Mouse (Mus musculus): Measurements from ENCODE around the gene Endov. TPM values are rescaled to one million over a fixed set of nuclear protein-coding genes. Genes with fewer than 3 reads are reported as not detected.

The Endov gene
- polyA plus RNA-seq, 1 experiment from 2014 or later: 21.6 TPM

DNA sequence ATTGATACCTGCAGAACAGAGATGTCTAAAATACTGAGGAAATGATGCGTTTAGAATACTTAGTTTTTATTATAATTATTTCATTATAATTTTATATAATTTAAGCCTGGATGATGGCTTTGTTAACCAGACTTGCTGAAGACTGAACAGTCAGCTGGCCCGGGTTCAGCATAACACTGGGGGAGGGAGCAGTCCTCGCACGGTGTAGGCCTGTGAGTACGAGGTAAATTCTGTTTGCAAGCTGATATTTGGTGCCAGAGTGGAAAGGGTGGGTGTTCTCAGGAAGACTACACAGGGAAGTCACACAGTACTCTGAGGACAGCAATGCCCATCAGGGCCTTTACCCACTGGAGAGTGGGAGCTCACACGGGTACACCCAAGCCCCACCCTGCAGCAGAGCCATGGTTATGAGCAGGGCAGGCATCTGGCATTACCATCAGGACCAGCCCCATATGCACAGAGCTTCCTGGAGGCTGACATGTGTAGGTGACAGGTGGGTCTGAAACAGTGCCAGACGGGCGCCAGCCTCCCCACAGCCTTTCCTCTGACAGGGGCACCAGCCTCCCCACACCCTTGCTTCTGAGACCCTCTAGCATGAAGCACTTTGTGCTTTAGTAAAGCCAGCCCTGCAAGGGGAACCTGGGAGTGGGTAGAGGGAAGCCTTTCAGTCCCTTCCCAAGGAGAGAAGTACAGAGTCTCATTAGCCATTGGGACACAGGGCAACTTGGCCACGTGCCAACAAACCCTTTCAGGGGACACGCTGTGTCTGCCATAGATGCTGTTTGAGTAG is 59.6 kb downstream of the Endov start:
- 54% methylated on average over 10 of the region's 10 CpGs for WGBS
- DNase-seq (ENCODE audit: low spot score): no peak
- peaks cover 45% of the 10 kb centered on the region for H3K4me1 ChIP-seq
- H3K36me3 ChIP-seq: no peaks in the 10 kb centered on the region
- H3K27me3 ChIP-seq (ENCODE audit: low read depth, poor library complexity, severe bottlenecking): peaks cover 100% of the 10 kb centered on the region
- no peaks in the 10 kb centered on the region for H3K9me3 ChIP-seq (replicated peaks)
- no peak overlapping the region for H3K27ac ChIP-seq (replicated peaks)
- no peak overlapping the region for H3K4me3 ChIP-seq

DNA sequence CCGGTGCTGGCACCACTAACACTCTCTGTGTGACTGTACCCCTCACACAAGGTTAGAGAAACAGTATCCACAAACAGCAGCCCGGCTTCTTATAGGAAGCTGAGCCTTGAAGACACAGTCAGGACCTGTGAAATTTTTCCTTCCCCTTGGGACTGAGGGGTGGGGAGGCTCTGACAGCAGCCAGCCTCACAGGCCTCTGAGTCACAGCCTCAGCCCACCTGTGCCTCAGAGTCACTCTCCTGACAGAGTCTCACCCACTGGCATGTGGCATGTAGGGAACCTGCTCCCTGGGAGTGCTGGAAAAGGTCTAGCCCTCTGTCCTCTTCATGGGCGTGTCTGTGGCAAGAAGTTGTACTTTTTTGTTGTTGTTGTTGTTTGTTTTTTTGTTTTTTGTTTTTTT is 60.3 kb downstream of the Endov start:
- H3K36me3 ChIP-seq: no peaks in the 10 kb centered on the region
- peaks cover 38% of the 10 kb centered on the region for H3K4me1 ChIP-seq
- no peak overlapping the region for H3K4me3 ChIP-seq
- DNase-seq (ENCODE audit: low spot score): no peak
- H3K27me3 ChIP-seq (ENCODE audit: low read depth, poor library complexity, severe bottlenecking): peaks cover 100% of the 10 kb centered on the region
- H3K9me3 ChIP-seq (replicated peaks): no peaks in the 10 kb centered on the region
- 45% methylated on average over 3 of the region's 3 CpGs for WGBS
- H3K27ac ChIP-seq (replicated peaks): no peak overlapping the region

DNA sequence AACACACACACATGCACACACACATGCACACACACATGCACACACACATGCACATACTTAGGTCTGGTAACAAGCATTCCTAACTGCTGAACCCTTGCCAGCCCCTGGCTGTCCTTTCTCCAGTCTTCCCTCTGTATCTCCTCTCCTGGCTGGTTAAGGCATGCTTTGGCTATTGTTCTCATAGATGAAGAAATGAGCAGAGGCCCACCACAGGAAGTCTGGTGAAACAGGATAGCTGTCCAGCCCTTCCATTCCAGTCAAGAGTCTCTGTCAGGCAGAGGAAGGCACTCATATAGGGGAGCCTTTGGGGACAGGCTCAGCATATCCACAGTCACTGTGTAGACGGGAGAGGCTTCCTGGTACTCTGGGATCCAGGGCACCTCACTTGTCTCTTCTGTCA is 61.2 kb downstream of the Endov start:
- Histone ChIP-seq H3K4me1 (peaks cover 33% of the 10 kb centered on the region), H3K4me3 (no peak overlapping the region), H3K36me3 (no peaks in the 10 kb centered on the region), H3K27me3 (ENCODE audit: low read depth, poor library complexity, severe bottlenecking) (peaks cover 100% of the 10 kb centered on the region), H3K9me3 (replicated peaks) (no peaks in the 10 kb centered on the region), H3K27ac (replicated peaks) (no peak overlapping the region)
- no peak for DNase-seq (ENCODE audit: low spot score)
- WGBS: 55% methylated on average over 1 of the region's 1 CpGs

GRCm38 (mm10) chr11:119552902-119553802 is 62.0 kb downstream of the Endov start:
- H3K4me1 ChIP-seq: peaks cover 33% of the 10 kb centered on the region
- DNase-seq (ENCODE audit: low spot score): no peak
- H3K9me3 ChIP-seq (replicated peaks): no peaks in the 10 kb centered on the region
- H3K36me3 ChIP-seq: no peaks in the 10 kb centered on the region
- peaks cover 100% of the 10 kb centered on the region for H3K27me3 ChIP-seq (ENCODE audit: low read depth, poor library complexity, severe bottlenecking)
- no peak overlapping the region for H3K27ac ChIP-seq (replicated peaks)
- WGBS: 79% methylated on average over 9 of the region's 9 CpGs
- H3K4me3 ChIP-seq: no peak overlapping the region

DNA sequence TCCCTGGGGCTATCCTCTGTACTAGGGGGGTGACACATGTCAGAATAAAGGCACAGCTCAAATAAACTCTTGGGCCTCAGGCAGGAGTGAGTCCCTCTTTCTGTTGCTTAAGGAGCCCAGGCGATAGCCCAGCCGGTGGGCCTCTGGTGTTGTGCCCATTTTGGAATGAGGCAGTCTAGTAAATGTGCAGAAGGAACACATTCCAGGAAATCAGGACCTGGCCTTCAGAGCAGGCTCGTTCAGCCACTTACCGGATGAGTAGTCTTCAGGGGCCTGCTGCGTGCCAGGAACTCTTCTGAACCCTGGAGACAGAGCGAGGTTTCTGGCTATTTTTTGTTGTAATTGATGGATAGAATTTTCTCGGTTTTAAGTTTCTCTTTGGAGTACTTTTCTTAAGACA is 63.6 kb downstream of the Endov start:
- Histone ChIP-seq H3K27me3 (ENCODE audit: low read depth, poor library complexity, severe bottlenecking) (peaks cover 99% of the 10 kb centered on the region), H3K4me3 (no peak overlapping the region), H3K36me3 (no peaks in the 10 kb centered on the region), H3K9me3 (replicated peaks) (no peaks in the 10 kb centered on the region), H3K27ac (replicated peaks) (no peak overlapping the region), H3K4me1 (peaks cover 33% of the 10 kb centered on the region)
- WGBS: 87% methylated on average over 7 of the region's 7 CpGs
- DNase-seq (ENCODE audit: low spot score): no peak

DNA sequence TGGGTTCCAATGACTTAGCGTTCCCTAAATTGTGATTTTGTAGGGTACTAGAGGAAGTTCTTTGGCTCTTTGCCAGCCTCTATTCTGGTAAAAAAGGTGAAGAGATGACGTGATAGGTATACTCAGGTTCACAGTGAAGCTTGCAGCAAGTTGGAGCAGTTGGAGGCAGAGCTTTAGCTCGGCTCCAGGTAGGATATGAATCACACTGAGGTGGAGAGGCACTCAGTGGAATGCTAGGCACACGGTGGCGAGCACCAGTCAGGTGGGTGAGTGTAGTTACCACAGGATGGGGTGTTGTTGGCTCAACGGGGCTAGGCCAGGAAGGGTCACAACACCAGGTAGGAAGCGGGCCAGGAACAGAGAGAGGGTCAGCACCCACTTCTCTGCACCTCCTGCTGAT is 64.0 kb downstream of the Endov start:
- Histone ChIP-seq H3K27me3 (ENCODE audit: low read depth, poor library complexity, severe bottlenecking) (peaks cover 99% of the 10 kb centered on the region), H3K4me3 (no peak overlapping the region), H3K4me1 (peaks cover 36% of the 10 kb centered on the region), H3K9me3 (replicated peaks) (no peaks in the 10 kb centered on the region), H3K36me3 (no peaks in the 10 kb centered on the region), H3K27ac (replicated peaks) (no peak overlapping the region)
- WGBS: 89% methylated on average over 7 of the region's 7 CpGs
- no peak for DNase-seq (ENCODE audit: low spot score)

DNA sequence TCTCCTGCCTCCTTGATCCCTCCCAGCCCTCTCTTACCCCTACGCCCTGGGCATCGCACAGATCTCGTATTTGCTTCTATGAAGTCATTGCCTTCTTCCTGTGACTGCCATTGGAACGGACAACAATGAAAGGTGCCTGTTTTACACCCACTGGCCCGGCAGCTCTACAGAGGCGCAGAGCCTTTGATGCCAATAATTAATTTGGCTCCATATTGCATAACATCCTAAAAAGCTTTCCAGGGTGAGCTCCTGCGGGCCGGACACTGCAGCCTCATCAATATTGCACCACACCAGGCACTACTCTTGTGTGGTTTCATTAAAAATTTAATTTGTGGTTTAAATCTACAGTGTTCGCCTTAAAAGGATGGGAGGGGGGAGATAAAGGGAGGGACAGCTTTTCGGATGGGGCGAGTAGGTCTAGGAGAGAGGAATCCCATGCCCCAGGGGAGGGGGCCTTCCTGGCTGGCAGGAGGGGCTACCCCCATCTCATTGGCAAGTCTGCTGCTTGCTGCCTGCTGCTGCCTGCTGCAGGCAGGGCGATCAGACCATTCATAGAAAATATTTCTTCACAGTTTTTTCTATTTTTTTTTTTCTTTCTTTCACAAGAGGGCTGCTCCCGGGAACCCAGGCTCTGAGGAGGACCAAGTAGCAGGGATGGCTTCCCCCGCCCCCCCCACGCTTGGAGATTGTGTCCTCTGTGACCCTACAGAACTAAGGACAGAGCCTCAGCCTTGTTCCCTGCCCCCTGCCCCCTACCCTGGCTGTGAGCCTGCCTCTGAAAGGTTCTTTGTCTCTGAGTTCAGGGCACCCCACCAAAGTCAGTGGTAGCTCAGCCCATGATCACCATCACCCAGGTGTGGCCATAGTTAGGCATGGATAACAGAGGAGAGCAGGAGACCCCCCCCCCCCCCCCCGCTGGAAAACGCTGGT is 67.1 kb downstream of the Endov start:
- peak overlapping the region; percentile 39 for H3K4me3 ChIP-seq
- 21% methylated on average over 17 of the region's 17 CpGs for WGBS
- H3K27me3 ChIP-seq (ENCODE audit: low read depth, poor library complexity, severe bottlenecking): peaks cover 99% of the 10 kb centered on the region

GRCm38 (mm10) chr11:119558870-119559610 is 67.9 kb downstream of the Endov start:
- Histone ChIP-seq H3K4me1 (peaks cover 43% of the 10 kb centered on the region), H3K27me3 (ENCODE audit: low read depth, poor library complexity, severe bottlenecking) (peaks cover 99% of the 10 kb centered on the region), H3K9me3 (replicated peaks) (no peaks in the 10 kb centered on the region), H3K4me3 (peak overlapping the region; percentile 39), H3K27ac (replicated peaks) (peak overlapping the region; percentile 85), H3K36me3 (no peaks in the 10 kb centered on the region)
- 10% methylated on average over 9 of the region's 9 CpGs for WGBS
- DNase-seq (ENCODE audit: low spot score): peak; percentile 65

More for the DNA sequence above, 67.1 kb downstream of the Endov start:
- Histone ChIP-seq H3K9me3 (replicated peaks) (no peaks in the 10 kb centered on the region), H3K36me3 (no peaks in the 10 kb centered on the region), H3K27ac (replicated peaks) (peak overlapping the region; percentile 85), H3K4me1 (peaks cover 40% of the 10 kb centered on the region)
- no peak for DNase-seq (ENCODE audit: low spot score)

Other genes starting within 250 kb of the Endov start
- 32.0 and 33.6 TPM in 2 replicates for gene Gaa, start 223.5 kb upstream of the Endov start, polyA plus RNA-seq (2016; fragmentation: Nextera tagmentation; extraction: Ambion mirVana)
- 465 and 494 TPM in 2 replicates for gene Eif4a3, start 191.3 kb upstream of the Endov start, polyA plus RNA-seq (2016; fragmentation: Nextera tagmentation; extraction: Ambion mirVana)
- not detected in 2 replicates for gene Card14, start 183.6 kb upstream of the Endov start, polyA plus RNA-seq (2016; fragmentation: Nextera tagmentation; extraction: Ambion mirVana)
- gene Sgsh, start 135.8 kb upstream of the Endov start, polyA plus RNA-seq (2016; fragmentation: Nextera tagmentation; extraction: Ambion mirVana): 6.4 and 6.5 TPM in 2 replicates
- gene Slc26a11, start 135.8 kb upstream of the Endov start, polyA plus RNA-seq (2016; fragmentation: Nextera tagmentation; extraction: Ambion mirVana): 7.1 and 7.4 TPM in 2 replicates
- 0.97 and 1.0 TPM in 2 replicates for gene Rnf213, start 98.2 kb upstream of the Endov start, polyA plus RNA-seq (2016; fragmentation: Nextera tagmentation; extraction: Ambion mirVana)
- 1.1 and 1.6 TPM in 2 replicates for gene Nptx1, start 56.4 kb downstream of the Endov start, polyA plus RNA-seq (2016; fragmentation: Nextera tagmentation; extraction: Ambion mirVana)
- 11.0 and 12.1 TPM in 2 replicates for gene Rptor, start 111.6 kb downstream of the Endov start, polyA plus RNA-seq (2016; fragmentation: Nextera tagmentation; extraction: Ambion mirVana)